Mouse (Mus musculus): ENCODE results near the gene Txn2. TPM values are rescaled to one million over a fixed set of nuclear protein-coding genes. Genes with fewer than 3 reads are reported as not detected.
A peak's percentile ranks its signal among the peaks of the same experiment; 100 is the strongest.

Txn2 gene
- polyA plus RNA-seq, 1 experiment from 2014 or later, result 239 TPM

DNA sequence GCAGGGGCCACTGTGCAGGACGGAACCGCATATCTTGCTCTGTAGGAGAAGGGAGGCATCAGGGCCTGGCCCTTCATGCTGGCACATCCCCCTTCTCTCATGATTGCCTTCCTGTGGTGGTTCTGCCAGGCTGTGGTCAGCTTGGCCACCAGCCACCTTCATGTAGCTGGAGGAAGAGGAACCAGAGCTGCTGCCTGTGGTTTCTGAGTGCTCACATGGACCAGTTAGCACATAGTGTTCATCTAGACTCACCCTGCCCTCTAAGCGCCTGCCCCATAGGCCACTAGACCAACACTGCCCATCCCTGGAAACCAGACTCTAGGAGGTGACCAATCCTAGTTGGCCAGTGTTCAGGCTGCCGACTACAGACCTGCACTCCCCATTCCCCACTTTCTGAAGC is 16.9 kb upstream of the Txn2 start:
- no peak overlapping the region for H3K27ac ChIP-seq (replicated peaks; ENCODE audit: low read depth, low read length)

GRCm38 (mm10) chr15:77941563-77941962 is 12.8 kb upstream of the Txn2 start:
- Histone ChIP-seq H3K4me2 (ENCODE audit: low read depth, low read length) (no peak overlapping the region), H3K36me3 (replicated peaks; ENCODE audit: control insufficient read depth, insufficient read depth, low read depth, low read length) (no peaks in the 10 kb centered on the region), H3K4me1 (ENCODE audit: control insufficient read depth, insufficient read depth, low read length) (no peaks in the 10 kb centered on the region), H3K9ac (replicated peaks; ENCODE audit: low read length) (no peak overlapping the region), H3K27me3 (ENCODE audit: control insufficient read depth, insufficient read depth, low read length) (no peaks in the 10 kb centered on the region), H3K9me3 (replicated peaks; ENCODE audit: control insufficient read depth, low read length) (no peaks in the 10 kb centered on the region), H3K27ac (replicated peaks; ENCODE audit: low read depth, low read length) (no peak overlapping the region), H3K4me3 (ENCODE audit: low read depth, low read length) (no peak overlapping the region)
- DNase-seq (ENCODE audit: low spot score) (no peak), ATAC-seq (replicated peaks; ENCODE audit: insufficient number of reproducible peaks, low FRiP score, low TSS enrichment, low read depth) (no peak)
- WGBS, result 79% methylated on average over 3 of the region's 3 CpGs

More for the DNA sequence above, 16.9 kb upstream of the Txn2 start:
- Histone ChIP-seq H3K4me2 (ENCODE audit: low read depth, low read length) (no peak overlapping the region), H3K9me3 (replicated peaks; ENCODE audit: control insufficient read depth, low read length) (no peaks in the 10 kb centered on the region), H3K9ac (replicated peaks; ENCODE audit: low read length) (no peak overlapping the region), H3K36me3 (replicated peaks; ENCODE audit: control insufficient read depth, insufficient read depth, low read depth, low read length) (no peaks in the 10 kb centered on the region), H3K4me3 (ENCODE audit: low read depth, low read length) (no peak overlapping the region), H3K4me1 (ENCODE audit: control insufficient read depth, insufficient read depth, low read length) (no peaks in the 10 kb centered on the region), H3K27me3 (ENCODE audit: control insufficient read depth, insufficient read depth, low read length) (no peaks in the 10 kb centered on the region)
- WGBS, result 84% methylated on average over 4 of the region's 4 CpGs
- DNase-seq (ENCODE audit: low spot score) (no peak), ATAC-seq (replicated peaks; ENCODE audit: insufficient number of reproducible peaks, low FRiP score, low TSS enrichment, low read depth) (no peak)

GRCm38 (mm10) chr15:77938516-77938915 is 9.7 kb upstream of the Txn2 start:
- Histone ChIP-seq H3K9me3 (replicated peaks; ENCODE audit: control insufficient read depth, low read length) (no peaks in the 10 kb centered on the region), H3K27me3 (ENCODE audit: control insufficient read depth, insufficient read depth, low read length) (no peaks in the 10 kb centered on the region), H3K27ac (replicated peaks; ENCODE audit: low read depth, low read length) (no peak overlapping the region), H3K4me3 (ENCODE audit: low read depth, low read length) (no peak overlapping the region), H3K4me1 (ENCODE audit: control insufficient read depth, insufficient read depth, low read length) (no peaks in the 10 kb centered on the region), H3K36me3 (replicated peaks; ENCODE audit: control insufficient read depth, insufficient read depth, low read depth, low read length) (no peaks in the 10 kb centered on the region), H3K9ac (replicated peaks; ENCODE audit: low read length) (no peak overlapping the region), H3K4me2 (ENCODE audit: low read depth, low read length) (no peak overlapping the region)
- WGBS, result 75% methylated on average over 5 of the region's 5 CpGs
- DNase-seq (ENCODE audit: low spot score) (no peak), ATAC-seq (replicated peaks; ENCODE audit: insufficient number of reproducible peaks, low FRiP score, low TSS enrichment, low read depth) (no peak)

DNA sequence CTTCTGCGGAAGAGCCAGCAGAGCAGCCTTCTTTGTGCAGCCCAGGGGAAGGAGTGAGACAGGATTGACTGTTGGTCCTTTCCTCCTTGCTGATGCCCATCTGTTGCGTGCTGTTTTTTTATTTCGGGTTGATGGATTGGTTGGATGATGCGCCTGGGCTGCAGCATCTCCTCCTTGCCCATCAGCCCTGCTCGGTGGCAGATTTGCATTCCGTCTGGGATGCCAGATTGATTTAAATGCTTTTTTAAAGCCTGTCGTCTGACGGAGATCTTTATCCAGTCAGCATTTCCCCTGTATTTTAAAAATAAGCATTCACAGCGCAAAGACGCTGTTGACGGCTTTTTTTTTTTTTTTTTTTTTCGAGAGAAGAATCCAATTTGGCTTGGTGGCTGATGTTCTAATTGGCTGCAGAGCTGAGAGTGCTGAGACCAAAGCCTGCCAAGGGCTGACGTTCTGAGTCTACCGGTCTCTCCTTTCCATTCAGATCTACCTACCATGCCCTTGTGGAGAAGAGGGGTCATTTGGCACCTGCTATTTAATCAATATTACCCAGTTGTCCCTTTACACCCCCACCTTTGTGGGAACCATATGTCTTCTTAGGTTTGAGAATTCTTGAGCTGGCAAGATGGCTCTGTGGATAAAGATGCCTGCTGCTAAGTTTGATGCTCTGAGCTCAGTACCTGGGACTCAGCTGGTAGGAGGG is 7.0 kb upstream of the Txn2 start:
- H3K4me3 ChIP-seq (ENCODE audit: low read depth, low read length), result no peak overlapping the region
- H3K27ac ChIP-seq (replicated peaks; ENCODE audit: low read depth, low read length), result no peak overlapping the region
- no peak for ATAC-seq (replicated peaks; ENCODE audit: insufficient number of reproducible peaks, low FRiP score, low TSS enrichment, low read depth)
- no peak overlapping the region for H3K9ac ChIP-seq (replicated peaks; ENCODE audit: low read length)
- no peak for DNase-seq (ENCODE audit: low spot score)
- no peaks in the 10 kb centered on the region for H3K4me1 ChIP-seq (ENCODE audit: control insufficient read depth, insufficient read depth, low read length)
- H3K27me3 ChIP-seq (ENCODE audit: control insufficient read depth, insufficient read depth, low read length), result no peaks in the 10 kb centered on the region
- no peak overlapping the region for H3K4me2 ChIP-seq (ENCODE audit: low read depth, low read length)
- H3K36me3 ChIP-seq (replicated peaks; ENCODE audit: control insufficient read depth, insufficient read depth, low read depth, low read length), result no peaks in the 10 kb centered on the region
- no peaks in the 10 kb centered on the region for H3K9me3 ChIP-seq (replicated peaks; ENCODE audit: control insufficient read depth, low read length)
- WGBS, result 83% methylated on average over 14 of the region's 14 CpGs

GRCm38 (mm10) chr15:77934968-77935367 is 6.2 kb upstream of the Txn2 start:
- no peak overlapping the region for H3K27ac ChIP-seq (replicated peaks; ENCODE audit: low read depth, low read length)

DNA sequence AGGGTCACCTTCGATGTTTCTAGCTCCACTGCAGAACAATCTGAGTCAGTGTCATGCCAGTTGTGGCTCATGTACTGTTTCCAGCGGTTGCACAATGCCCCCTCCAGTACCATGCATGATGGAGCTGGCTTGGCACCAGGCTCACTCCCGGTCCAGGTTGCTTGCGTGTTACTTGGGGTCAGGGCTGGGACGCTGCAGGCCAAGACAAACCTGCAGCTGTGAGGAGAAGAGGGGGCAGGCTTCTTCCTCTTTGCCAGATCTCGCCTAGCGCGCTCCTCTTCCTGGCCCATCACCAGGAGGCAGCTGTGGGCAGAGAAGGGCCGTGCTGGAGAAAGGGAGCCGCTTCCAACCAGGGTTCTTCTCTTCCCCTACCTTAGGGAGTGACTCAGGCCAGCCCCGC is 5.5 kb upstream of the Txn2 start:
- ATAC-seq (replicated peaks; ENCODE audit: insufficient number of reproducible peaks, low FRiP score, low TSS enrichment, low read depth) (no peak), DNase-seq (ENCODE audit: low spot score) (no peak)
- Histone ChIP-seq H3K9me3 (replicated peaks; ENCODE audit: control insufficient read depth, low read length) (no peaks in the 10 kb centered on the region), H3K27me3 (ENCODE audit: control insufficient read depth, insufficient read depth, low read length) (no peaks in the 10 kb centered on the region), H3K36me3 (replicated peaks; ENCODE audit: control insufficient read depth, insufficient read depth, low read depth, low read length) (no peaks in the 10 kb centered on the region), H3K4me1 (ENCODE audit: control insufficient read depth, insufficient read depth, low read length) (no peaks in the 10 kb centered on the region), H3K4me3 (ENCODE audit: low read depth, low read length) (no peak overlapping the region), H3K4me2 (ENCODE audit: low read depth, low read length) (no peak overlapping the region), H3K9ac (replicated peaks; ENCODE audit: low read length) (no peak overlapping the region), H3K27ac (replicated peaks; ENCODE audit: low read depth, low read length) (no peak overlapping the region)
- 79% methylated on average over 11 of the region's 11 CpGs for WGBS

More at GRCm38 (mm10) chr15:77934968-77935367, 6.2 kb upstream of the Txn2 start:
- no peak overlapping the region for H3K9ac ChIP-seq (replicated peaks; ENCODE audit: low read length)
- WGBS, result 64% methylated on average over 5 of the region's 5 CpGs
- DNase-seq (ENCODE audit: low spot score), result no peak
- no peaks in the 10 kb centered on the region for H3K9me3 ChIP-seq (replicated peaks; ENCODE audit: control insufficient read depth, low read length)
- H3K4me2 ChIP-seq (ENCODE audit: low read depth, low read length), result no peak overlapping the region
- no peaks in the 10 kb centered on the region for H3K36me3 ChIP-seq (replicated peaks; ENCODE audit: control insufficient read depth, insufficient read depth, low read depth, low read length)
- no peak overlapping the region for H3K4me3 ChIP-seq (ENCODE audit: low read depth, low read length)
- no peaks in the 10 kb centered on the region for H3K4me1 ChIP-seq (ENCODE audit: control insufficient read depth, insufficient read depth, low read length)
- ATAC-seq (replicated peaks; ENCODE audit: insufficient number of reproducible peaks, low FRiP score, low TSS enrichment, low read depth), result no peak
- no peaks in the 10 kb centered on the region for H3K27me3 ChIP-seq (ENCODE audit: control insufficient read depth, insufficient read depth, low read length)

DNA sequence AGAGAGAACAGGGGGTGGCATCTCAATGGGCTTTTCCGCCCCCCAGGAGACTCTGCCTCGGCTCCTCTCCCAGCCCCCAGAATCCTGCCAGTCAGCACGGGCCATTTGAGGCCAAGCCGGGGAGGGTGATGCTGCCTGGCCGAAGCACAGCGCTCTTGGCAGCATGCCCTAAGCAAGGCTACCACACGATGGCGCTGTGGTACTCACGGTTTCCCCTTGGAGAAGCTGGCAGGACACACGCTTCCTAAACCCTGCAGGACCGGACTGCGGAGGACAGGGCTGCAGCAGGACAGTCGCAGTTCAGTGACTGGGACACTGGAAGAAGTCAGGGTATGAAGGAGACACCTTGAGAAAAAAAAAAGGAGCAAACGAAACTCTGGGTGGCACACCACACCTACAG is 5.0 kb upstream of the Txn2 start:
- no peaks in the 10 kb centered on the region for H3K4me1 ChIP-seq (ENCODE audit: control insufficient read depth, insufficient read depth, low read length)
- no peaks in the 10 kb centered on the region for H3K27me3 ChIP-seq (ENCODE audit: control insufficient read depth, insufficient read depth, low read length)
- H3K27ac ChIP-seq (replicated peaks; ENCODE audit: low read depth, low read length), result no peak overlapping the region
- WGBS, result 1% methylated on average over 14 of the region's 14 CpGs
- DNase-seq (ENCODE audit: low spot score) (peak; percentile 97), ATAC-seq (replicated peaks; ENCODE audit: insufficient number of reproducible peaks, low FRiP score, low TSS enrichment, low read depth) (no peak)
- H3K36me3 ChIP-seq (replicated peaks; ENCODE audit: control insufficient read depth, insufficient read depth, low read depth, low read length), result no peaks in the 10 kb centered on the region
- no peak overlapping the region for H3K4me3 ChIP-seq (ENCODE audit: low read depth, low read length)
- no peaks in the 10 kb centered on the region for H3K9me3 ChIP-seq (replicated peaks; ENCODE audit: control insufficient read depth, low read length)
- H3K4me2 ChIP-seq (ENCODE audit: low read depth, low read length), result no peak overlapping the region
- H3K9ac ChIP-seq (replicated peaks; ENCODE audit: low read length), result peak overlapping the region; percentile 43

DNA sequence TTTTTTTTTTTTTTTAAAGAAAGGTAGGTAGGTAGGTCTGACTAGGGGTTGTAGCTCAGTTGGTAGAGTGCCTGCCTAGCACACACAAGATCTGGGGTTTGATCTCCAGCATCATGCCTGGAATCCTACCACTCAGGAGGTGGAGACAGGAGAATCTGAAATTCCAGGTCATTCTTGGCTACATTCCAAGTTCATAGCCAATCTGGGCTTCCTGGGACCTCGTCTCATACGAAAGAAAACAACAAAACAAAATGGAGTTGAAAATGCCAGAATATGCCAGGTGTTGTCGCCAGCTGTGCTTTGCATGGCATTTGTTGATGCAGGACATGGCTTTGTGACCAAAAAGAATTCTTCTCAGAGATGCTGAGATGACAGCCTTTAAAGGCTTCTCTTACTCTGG is 4.4 kb upstream of the Txn2 start:
- 83% methylated on average over 3 of the region's 3 CpGs for WGBS
- no peak for ATAC-seq (replicated peaks; ENCODE audit: insufficient number of reproducible peaks, low FRiP score, low TSS enrichment, low read depth)
- H3K4me3 ChIP-seq (ENCODE audit: low read depth, low read length), result no peak overlapping the region
- H3K4me1 ChIP-seq (ENCODE audit: control insufficient read depth, insufficient read depth, low read length), result no peaks in the 10 kb centered on the region
- no peaks in the 10 kb centered on the region for H3K36me3 ChIP-seq (replicated peaks; ENCODE audit: control insufficient read depth, insufficient read depth, low read depth, low read length)
- H3K27ac ChIP-seq (replicated peaks; ENCODE audit: low read depth, low read length), result no peak overlapping the region
- DNase-seq (ENCODE audit: low spot score), result no peak
- H3K9ac ChIP-seq (replicated peaks; ENCODE audit: low read length), result no peak overlapping the region; the same call in 1 of the 2 replicates
- no peaks in the 10 kb centered on the region for H3K9me3 ChIP-seq (replicated peaks; ENCODE audit: control insufficient read depth, low read length)
- no peak overlapping the region for H3K4me2 ChIP-seq (ENCODE audit: low read depth, low read length)
- H3K27me3 ChIP-seq (ENCODE audit: control insufficient read depth, insufficient read depth, low read length), result no peaks in the 10 kb centered on the region
